Mouse (Mus musculus): Measurements from ENCODE around the gene Cdkl4. TPM values are rescaled to one million over a fixed set of nuclear protein-coding genes. Genes with fewer than 3 reads are reported as not detected.
A peak's percentile ranks its signal among the peaks of the same experiment; 100 is the strongest.
"Not testable (repeated sequence)": the region's sequence is repeated elsewhere in the genome, so short reads cannot be mapped to it uniquely, and the experiment has no call there.

Cdkl4 gene
- 0.32 and 0.36 TPM in 2 replicates for polyA plus RNA-seq (2015; fragmentation: Nextera tagmentation; extraction: Ambion mirVana)

DNA sequence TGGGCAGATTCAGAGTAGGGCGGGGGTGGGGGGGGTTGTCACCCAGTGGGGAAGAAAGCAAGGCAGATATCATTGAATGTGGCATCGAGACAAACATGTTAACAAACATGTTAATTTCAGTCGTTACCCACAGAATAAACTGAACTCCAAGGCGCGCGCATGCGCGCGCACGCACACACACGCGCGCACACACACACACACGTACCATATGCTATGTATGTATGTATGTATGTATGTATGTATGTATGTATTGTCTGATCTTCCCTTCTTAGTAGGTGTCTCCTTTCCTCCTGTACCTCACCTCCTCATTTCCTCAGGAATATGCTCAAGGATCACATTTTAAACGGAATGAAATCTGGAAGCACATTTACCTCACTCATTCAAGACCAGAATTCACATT, at the start of gene Cdkl4:
TSS of gene Cdkl4 (minus strand) at position 175 of the 400 bp plus-strand sequence.
- DNase-seq (ENCODE audit: low spot score), result no peak

DNA sequence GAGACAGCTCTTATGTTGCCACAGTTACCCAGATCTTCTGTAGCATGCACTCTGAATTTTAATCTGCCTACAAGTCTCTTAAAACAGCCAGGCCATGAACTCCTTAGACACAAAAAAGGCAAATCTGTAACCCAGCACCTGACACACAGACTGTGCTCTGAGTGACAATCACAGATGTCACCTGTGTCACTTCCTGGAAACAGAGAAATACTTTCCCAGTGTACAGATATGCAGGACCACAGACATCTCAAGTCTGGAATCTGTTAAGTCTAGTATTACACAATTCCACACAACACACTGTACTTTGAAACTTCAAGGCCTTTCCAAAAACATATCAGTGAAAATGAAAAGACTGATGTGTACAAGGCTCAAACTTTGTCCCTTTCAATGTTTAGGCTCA, 47.4 kb upstream of the Cdkl4 start:
- no peak for DNase-seq (ENCODE audit: low spot score)

DNA sequence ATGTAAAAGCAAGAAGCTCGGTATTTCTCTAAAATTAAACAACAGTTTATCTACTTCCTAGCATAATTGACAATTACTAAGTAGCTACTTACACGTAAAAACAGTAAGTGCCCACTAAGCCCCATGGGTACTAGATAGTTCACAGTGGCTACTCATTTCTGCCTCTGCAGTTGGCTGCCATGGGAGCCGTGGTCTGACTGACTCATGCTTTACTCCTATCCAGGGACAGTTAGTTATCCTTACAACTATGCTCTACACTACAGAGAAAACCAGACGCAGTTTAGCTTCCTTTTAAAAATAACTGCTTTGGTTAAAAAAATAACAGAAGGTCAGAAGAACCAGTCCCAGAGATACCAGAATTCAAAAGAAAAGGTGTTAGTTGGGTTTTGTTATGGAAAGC, 44.1 kb upstream of the Cdkl4 start:
- DNase-seq (ENCODE audit: low spot score), result no peak

DNA sequence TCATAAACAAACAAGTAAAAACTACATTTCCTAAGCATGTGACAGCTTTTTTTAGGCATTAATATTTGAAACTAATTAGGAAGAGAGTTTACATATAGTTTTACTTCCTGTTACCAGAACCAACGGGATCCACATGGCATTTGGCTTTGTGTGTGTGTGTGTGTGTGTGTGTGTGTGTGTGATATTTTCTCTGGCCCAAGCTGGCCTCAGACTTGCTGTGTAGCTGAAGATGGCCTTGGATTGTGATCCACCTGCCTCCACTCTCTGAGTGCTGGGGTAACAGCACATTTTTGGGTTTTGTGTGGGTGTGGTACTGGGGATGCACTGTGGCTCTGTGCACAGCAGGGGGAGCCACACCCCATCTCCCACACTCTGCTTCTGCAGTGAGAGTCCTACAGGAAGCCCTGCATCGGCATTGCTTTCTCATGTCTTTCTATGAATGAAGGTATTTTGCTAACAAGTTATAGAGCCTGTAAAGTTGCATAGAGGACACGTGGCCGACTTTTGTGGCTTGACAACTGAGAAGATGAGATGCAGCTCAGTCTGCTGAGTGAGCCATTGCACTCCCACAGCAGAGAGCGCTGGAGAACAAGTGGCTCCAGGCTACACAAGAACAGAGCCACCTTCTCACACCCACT, 43.3 kb upstream of the Cdkl4 start:
- peak; percentile 65 for DNase-seq (ENCODE audit: low spot score)

DNA sequence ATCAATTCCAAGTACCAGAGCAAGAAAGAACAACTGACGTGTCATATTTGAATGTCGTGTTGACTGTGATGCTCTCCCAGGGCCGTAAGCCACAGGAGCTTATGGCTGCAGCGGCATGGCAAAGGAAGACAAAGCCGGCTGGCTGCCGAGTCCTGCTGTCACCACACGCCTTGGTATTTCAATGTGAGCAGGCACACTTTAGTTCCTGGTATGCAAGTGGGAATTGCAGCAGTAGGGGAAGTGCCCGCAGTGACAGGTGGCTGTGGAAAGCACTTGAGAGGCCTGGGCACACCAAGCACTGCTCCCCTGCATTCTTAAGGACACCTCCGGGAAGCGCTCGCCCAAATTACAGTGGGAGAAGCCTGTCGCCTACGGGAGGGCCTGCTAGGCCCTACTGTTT, 41.9 kb upstream of the Cdkl4 start:
- DNase-seq (ENCODE audit: low spot score), result no peak

DNA sequence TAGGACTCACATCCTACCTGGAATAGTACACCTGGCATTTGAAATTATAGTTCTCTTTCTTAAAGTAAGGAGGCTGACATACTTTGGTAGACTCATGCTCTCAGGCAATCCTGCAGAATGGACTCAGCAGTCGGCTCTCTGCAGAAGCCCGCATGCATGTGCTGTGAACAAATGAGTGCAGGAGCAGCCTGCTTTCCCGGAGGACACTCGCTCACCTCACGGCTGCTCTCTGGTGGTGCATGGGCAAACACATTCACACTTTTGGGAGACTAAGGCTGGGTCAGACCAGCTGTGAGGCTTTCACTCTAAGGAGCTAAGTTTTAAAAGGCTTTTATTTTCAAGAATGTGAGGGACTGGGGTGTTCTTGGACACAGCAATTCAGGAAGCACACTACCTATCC, 41.3 kb upstream of the Cdkl4 start:
- DNase-seq (ENCODE audit: low spot score), result no peak

DNA sequence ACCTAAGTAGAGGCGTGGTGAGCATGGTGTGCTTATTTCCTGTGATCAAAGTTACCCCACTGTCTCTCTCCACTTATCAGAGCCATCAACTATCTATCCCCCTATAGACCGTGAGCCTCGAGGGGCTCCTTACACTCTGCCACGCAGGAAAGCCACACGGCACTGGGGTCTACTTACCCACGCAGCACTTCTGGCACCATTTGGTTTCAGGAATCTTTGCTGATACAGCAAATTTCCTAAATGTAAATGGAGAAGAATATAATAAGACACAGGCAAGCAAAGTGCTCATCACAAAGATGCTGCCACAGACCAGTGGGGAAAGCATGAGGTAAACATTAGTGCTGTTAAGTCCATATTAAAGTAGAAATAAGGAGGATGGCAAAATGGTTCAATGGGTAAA, 26.2 kb upstream of the Cdkl4 start:
- DNase-seq (ENCODE audit: low spot score), result no peak

DNA sequence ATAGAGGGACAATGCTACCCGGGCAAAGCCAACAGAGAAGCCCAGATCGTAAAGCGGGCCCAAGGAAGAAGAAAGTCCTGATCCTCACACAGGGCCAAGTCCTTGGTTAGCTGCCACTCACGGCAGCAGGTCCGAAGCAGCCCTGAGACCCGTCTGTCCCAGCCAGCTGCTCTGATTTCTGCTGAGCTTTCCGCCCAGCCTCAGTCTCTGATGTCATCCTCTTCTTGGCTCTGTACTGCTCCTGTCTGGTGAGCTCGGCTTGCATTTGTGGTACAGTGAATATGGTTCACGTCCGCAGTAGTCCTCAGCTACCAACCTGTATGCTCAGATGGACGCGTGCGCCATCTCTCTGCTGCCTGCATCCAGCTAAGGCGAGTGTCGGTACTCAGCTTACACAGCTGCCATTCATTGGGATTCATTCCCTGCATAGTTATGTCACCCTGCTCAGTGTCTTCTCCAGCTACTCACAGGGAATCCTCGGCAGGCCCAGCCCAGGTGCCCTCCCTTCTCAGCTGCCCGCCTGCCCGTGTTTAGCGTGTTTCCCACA, 25.5 kb upstream of the Cdkl4 start:
- DNase-seq (ENCODE audit: low spot score), result no peak

DNA sequence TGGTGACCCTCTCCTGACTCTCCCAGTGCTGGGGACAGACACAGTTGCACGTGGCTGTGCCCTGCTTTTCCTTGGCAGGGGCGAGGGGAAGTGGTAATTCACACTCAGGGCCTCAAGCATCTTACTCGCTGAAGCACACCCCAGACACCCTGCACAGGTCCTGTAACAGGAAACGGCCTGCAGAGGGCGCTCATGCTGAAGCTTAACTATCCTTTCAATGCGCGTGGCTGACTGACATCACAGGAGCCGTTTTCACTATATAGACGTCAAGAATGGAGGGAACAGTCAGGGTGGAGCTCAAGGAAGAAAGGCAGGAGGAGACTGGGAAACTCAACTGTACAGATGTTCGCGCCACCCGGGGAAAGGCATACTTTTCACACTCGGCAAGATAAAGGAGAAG, 23.8 kb upstream of the Cdkl4 start:
- DNase-seq (ENCODE audit: low spot score), result peak; percentile 36

DNA sequence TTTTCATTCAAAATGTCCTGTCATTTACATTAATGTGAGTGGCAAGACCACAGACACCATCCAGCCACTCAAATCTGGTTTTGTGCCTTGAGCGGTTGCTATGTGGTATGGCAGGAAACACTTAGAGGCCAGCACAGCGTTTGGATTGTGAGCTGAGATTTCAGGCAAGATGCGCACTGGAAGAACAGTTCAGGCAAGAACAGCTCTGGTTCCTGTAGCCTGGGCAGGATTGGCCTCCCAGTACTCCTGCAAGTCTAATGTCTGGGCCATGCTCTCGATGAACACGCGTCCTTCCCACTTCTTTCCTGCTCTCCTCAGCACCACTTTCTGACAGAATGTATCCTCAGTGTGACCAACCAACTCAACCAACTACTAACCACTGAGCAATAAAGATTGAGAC, 5.4 kb upstream of the Cdkl4 start:
- no peak for DNase-seq (ENCODE audit: low spot score)

DNA sequence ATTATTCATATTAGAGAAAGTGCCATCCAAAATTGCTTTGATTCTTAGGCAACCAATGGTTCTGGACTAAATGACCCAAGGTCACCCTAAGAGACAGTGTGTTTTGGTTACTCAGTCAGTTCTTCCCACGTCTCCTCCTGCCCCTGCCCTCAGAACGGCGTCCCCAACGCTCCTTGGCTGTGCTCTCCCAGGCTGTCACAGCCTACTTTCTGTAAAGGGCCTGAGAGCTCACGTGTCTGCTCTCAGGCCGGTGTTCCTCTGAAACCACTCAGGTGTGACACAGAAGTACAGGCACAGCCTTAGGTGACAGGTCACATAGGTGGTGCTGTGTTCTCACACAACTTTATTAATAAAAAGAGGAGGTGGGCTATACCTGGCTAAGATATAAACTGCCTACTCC, 2.3 kb upstream of the Cdkl4 start:
- DNase-seq (ENCODE audit: low spot score), result no peak

DNA sequence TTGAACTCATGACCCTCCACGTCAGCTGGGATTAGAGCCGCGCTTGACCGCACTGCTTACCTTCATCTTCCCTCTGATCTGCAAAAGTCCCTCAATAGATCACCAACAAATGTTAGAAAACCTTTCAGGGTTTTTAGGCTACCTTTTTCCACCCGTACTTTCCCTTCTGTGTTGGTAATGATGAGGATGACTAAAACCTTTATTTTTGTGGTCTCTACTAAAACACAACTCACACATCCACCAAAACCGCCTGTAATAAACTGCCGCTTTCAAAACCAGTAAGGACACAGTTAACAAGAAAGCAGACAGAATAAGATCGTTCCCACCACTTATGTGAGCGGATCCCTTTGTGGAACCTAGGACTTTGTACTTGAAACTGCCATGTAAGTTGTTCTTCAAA, 1.5 kb upstream of the Cdkl4 start:
- DNase-seq (ENCODE audit: low spot score), result no peak

DNA sequence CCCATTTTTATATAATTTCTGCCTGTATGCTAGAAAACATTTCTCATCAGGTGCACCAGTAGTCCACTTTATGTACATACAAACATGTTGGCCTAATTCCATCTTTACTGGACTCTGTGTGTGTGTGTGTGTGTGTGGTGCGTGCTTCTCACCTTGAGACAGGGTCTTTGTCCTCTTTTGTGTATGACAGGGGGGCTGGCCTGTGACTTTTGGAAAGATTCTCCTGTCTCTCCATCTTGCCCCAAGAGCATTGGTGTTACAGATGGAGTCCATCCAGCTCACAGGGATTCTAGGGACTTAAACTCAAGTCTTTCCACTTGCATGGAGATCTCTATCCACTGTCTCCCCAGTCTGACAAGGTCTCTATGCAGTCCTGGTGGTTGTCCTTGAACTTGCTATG, 428 bp upstream of the Cdkl4 start:
- no peak for DNase-seq (ENCODE audit: low spot score)

DNA sequence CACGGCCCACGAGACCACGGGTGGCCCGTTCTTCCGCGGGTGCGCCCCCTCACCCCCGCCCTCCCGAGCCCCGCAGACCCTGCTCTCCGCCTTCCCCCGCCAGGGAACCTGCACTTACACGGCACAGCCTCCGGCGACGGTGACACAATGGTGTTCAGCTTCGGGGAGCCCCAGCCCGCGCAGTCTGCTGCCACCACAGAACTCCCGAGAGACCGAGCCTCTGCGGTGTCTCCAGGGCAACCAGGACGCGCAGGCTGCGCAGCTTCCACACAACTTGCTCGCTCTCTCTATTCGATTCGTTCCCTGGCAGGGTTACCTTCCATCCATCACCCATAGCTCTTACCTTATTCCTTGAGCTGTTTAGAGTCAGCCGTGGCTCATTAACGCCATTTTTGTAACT, 399 bp downstream of the Cdkl4 start:
- peak; percentile 55 for DNase-seq (ENCODE audit: low spot score)

DNA sequence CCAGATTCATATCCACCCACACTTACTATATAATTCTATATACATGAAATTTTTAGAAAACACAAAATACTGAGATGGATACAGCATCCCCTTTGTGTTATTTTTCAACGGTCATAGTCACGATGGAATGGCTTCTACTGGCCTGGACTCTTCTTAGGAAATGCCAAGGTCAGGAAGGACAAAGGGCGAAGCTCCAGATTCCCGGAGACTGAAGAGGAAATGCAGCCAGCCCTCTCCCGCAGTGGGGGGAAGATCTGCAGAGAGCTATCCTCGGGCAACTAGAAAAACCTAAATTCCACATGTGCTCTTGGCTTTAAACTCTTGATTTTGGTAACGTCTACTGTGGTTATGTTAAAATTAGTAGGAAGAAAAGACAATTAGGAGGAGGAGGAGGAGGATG, 2.6 kb downstream of the Cdkl4 start:
- no peak for DNase-seq (ENCODE audit: low spot score)

DNA sequence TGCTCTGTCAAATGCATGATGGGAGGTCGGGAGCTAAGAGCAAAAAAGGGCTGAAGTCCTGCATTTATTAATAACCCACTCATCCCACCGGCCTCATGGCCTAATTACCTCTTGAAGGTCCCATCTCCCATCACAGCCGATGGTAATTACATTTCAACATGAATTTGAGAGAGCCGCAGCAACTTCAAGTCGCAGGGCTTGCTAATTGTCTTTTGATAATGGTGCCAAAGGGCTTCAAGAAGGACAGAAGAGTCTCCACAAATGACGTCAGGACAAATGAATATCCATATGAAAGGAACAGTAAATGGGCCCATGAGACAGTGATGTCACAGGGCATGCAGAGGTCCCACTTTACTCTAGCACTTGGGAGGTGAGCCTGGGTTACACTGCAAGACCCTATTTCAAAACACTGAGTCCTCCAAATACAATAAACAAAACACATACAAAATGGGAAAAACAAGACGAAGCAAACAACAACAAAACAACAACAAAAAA, 3.1 kb downstream of the Cdkl4 start:
- DNase-seq (ENCODE audit: low spot score), result no peak

DNA sequence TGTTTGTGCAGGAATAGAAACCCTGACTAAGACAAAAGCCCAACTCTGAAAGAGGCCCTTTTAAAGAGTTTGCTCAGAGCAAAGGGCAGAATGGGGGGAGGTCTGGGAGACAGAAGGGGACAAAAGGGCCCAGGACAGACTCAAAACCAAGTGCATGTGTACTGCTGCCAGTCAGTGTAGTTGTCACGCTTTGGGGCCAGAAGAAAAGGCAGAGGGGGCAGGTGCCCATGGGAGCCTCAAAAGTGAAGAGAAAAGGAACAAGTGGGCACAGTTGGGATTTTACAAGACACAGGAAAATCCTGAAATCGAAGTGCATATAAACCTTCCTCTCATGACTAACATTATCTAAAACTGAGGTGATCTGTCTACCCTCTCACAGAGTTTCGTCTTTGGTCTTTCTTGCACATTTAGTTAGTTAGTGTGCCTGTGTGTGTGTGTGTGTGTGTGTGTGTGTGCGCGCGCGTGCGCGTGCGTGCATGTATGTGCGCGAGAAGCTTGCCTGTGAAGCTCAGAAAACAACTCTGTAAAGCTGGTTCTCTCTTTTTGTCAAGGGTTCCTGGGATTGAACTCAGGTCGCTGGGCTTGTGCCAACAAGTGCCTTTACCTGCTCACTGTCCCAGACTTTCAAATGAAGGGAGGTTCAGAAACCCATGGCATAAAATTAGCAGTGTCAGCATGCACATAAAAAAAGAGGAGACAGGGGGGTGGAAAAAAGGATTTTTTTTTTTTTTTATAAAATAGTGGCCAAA, 5.3 kb downstream of the Cdkl4 start:
- no peak for DNase-seq (ENCODE audit: low spot score)

DNA sequence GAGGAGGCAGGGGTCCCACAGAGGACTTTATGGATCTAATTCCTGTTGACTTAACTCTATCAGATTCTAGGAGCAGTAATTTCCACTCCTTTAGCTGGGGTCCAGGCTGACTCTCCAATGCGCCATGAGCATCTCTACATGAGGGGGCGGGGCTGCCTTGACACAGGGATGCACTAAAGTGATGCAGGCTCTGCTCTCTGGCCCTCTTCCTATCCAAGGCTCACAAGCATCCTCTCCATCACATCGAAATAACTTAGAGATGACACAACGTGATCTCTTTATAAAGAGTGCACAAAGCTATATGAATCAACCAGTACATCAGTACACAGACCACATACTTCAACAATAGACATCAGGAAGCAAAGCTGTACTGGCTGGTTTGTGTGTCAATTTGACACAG, 6.2 kb downstream of the Cdkl4 start:
- no peak for DNase-seq (ENCODE audit: low spot score)

DNA sequence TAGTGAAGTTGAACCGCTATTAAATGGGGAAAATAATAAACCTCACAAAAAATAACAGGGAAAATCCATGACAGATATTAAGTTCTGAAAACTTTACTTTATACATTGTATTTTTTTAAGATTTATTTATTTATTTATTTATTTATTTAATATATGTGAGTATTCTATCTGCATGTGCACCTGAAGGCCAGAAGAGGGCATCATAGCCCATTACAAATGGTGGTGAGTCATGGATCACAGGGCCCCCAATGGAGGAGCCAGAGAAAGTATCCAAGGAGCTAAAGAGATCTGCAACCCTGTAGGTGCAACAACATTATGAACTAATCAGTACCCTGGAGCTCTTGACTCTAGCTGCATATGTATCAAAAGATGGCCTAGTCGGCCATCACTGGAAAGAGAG, 7.9 kb downstream of the Cdkl4 start:
- not testable (repeated sequence) for DNase-seq (ENCODE audit: low spot score)

DNA sequence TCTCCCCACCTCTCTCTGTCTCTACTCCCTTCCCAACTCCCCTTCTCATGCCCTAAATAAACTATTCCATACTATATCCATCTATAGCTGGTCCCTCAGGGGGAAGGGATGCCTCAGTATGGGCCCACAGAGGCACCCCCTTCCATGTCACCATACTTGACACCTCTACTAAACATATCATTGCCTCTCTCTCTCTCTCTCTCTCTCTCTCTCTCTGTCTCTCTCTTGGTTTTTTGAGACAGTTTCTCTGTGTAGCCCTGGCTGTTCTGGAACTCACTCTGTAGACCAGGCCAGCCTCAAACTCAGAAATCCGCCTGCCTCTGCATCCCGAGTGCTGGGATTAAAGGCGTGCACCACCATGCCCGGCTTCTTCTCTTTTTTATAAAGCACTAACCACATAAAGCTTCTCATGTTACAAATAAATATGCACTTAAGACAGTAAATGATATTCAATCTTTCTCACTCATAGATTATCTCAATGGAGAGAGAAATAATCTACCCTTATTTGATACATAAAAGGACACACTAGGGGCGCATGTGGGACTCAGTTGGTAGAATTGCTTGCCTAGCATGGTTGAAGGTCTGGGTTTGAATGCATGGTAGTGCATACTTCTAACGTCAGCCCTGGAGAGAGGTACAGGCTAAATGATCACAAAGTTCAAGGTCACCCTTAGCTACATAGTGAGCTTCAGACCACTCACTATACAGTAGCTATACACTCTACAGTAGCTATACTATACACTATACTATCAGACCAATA, 8.6 kb downstream of the Cdkl4 start:
- DNase-seq (ENCODE audit: low spot score), result no peak

DNA sequence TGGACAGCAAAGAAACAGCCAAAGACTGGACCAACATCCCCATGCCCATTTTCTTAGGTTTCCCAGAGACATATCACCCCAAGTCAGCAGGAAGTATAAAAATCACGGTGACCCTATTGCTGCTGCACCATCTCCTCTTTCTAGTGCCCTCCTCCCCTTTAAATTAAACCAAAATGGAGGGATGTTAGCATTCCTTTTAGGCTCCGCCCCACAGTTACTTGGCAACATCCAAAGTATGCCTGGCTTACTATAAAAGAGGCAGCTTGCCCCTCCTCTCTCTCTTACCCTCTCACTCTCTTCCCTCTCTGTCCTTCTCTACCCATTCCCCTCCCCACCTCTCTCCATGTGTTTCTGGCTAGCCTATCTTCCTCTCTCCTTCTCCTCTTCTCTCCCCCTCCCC, 9.2 kb downstream of the Cdkl4 start:
- no peak for DNase-seq (ENCODE audit: low spot score)

DNA sequence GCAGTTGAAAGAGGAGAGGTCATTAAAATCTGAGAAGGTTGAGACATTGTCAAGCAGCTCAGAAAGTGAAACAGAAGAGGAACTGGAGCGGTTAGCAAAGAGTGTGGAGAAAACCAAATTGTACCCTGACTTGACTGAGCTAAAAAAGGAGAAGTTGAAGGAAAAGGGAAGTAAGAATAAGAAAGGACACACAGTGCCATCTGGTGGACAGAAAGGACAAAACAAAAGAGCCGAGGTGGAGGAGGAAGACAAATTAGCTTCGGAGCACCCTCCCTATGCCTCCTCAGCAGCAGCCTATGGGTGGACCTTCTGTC, 13.0 kb downstream of the Cdkl4 start:
- peak; percentile 76 for DNase-seq (ENCODE audit: low spot score)

All from thymus, postnatal 0 days (tissue).